Mouse (Mus musculus) left cerebral cortex, adult 9 months (tissue): ENCODE measurements at regions not wholly inside any gene's neighbourhood (a gene's known extent, or its start where the extent isn't known, plus 50 kb on each side); places are given as distances from the start of the nearest gene placed in this dataset.
"Not testable (repeated sequence)": the region's sequence is repeated elsewhere in the genome, so short reads cannot be mapped to it uniquely, and the experiment has no call there.

Experiments
- DNase-seq, 2 experiments: peaks; one replicate each; pipeline ENCODE4 v3.0.0; 2022; ENCODE audit warnings: low spot score in 2 of 2

- DNase-seq: no peak
These were observed 1939.3 kb downstream of the 9330182O14Rik start for GRCm38 (mm10) chr15:42073486-42073885.

GRCm38 (mm10) chr15:42082436-42082835, 1948.3 kb downstream of the 9330182O14Rik start:
- DNase-seq: no peak

- peak; percentile 8 to 16 for DNase-seq
These were observed 1966.6 kb downstream of the 9330182O14Rik start for GRCm38 (mm10) chr15:42100730-42101129.

GRCm38 (mm10) chr15:42104816-42105215, 1970.7 kb downstream of the 9330182O14Rik start:
- no peak for DNase-seq

GRCm38 (mm10) chr15:42107106-42107505, 1972.9 kb downstream of the 9330182O14Rik start:
- DNase-seq: no peak

- no peak for DNase-seq
These were observed 1977.6 kb downstream of the 9330182O14Rik start for GRCm38 (mm10) chr15:42111811-42112210.

GRCm38 (mm10) chr15:42127471-42127870, 1993.3 kb downstream of the 9330182O14Rik start:
- no peak for DNase-seq

GRCm38 (mm10) chr15:42128976-42129375, 1994.8 kb downstream of the 9330182O14Rik start:
- no peak for DNase-seq

- DNase-seq: no peak
These were observed 2032.4 kb downstream of the 9330182O14Rik start for GRCm38 (mm10) chr15:42166546-42166945.

GRCm38 (mm10) chr15:42177766-42178165, 2043.6 kb downstream of the 9330182O14Rik start:
- not testable (repeated sequence) for DNase-seq

- peak in 1 of 2 experiments; percentile 11 for DNase-seq
These were observed 2073.2 kb downstream of the 9330182O14Rik start for GRCm38 (mm10) chr15:42207187-42207846.

GRCm38 (mm10) chr15:42219496-42219895, 2085.3 kb downstream of the 9330182O14Rik start:
- DNase-seq: no peak

GRCm38 (mm10) chr15:42220005-42220404, 2085.8 kb downstream of the 9330182O14Rik start:
- DNase-seq: no peak

- DNase-seq: no peak
These were observed 2090.8 kb downstream of the 9330182O14Rik start for GRCm38 (mm10) chr15:42225006-42225405.

- DNase-seq: no peak
These were observed 2097.5 kb downstream of the 9330182O14Rik start for GRCm38 (mm10) chr15:42231692-42232091.

GRCm38 (mm10) chr15:42246812-42247211, 2112.6 kb downstream of the 9330182O14Rik start:
- peak; percentile 15 to 16 for DNase-seq

GRCm38 (mm10) chr15:42252730-42253330, 2118.7 kb downstream of the 9330182O14Rik start:
- DNase-seq: no peak

- DNase-seq: no peak
These were observed 2122.2 kb downstream of the 9330182O14Rik start for GRCm38 (mm10) chr15:42256343-42256742.

GRCm38 (mm10) chr15:42275117-42275516, 2141.0 kb downstream of the 9330182O14Rik start:
- no peak for DNase-seq

- DNase-seq: no peak
These were observed 2143.1 kb downstream of the 9330182O14Rik start for GRCm38 (mm10) chr15:42277247-42277646.

- no peak for DNase-seq
These were observed 2146.6 kb downstream of the 9330182O14Rik start for GRCm38 (mm10) chr15:42280810-42281209.

- DNase-seq: no peak
These were observed 2162.2 kb downstream of the 9330182O14Rik start for GRCm38 (mm10) chr15:42296406-42296805.

GRCm38 (mm10) chr15:42297430-42297829, 2163.3 kb downstream of the 9330182O14Rik start:
- DNase-seq: no peak
